Mouse (Mus musculus): ENCODE results near the gene Cfap61.

Cfap61 gene

DNA sequence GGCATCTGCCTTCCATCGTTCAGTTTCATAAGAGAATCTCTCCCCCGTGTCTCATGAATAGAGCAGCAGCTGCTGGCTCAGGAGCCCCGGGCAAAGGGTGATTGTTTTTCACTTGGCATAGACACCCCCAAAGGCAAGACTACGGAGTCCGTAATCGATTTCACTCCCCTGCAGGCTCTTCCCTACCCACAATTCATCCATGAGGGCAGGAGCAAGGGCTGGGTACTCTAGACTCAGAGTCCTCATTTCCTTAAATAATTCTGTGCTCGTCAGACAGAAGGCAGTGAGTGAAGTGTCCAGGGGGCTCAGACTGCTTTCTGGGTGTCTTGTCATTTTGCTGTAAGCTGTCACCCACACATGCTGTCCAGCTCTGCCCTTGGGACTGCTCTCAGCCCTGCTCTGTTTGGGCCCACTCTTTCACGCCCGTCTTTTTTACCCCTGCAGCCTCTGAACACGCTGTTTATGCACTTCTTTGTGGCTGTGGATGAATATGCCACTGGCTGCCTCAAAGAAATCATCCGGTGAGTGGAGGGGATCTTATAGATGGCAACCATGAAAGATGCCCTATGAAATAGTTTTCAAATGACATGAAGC, 15.0 kb downstream of the Cfap61 start:
- DNase-seq (ENCODE audit: low read depth, low spot score): no peak

DNA sequence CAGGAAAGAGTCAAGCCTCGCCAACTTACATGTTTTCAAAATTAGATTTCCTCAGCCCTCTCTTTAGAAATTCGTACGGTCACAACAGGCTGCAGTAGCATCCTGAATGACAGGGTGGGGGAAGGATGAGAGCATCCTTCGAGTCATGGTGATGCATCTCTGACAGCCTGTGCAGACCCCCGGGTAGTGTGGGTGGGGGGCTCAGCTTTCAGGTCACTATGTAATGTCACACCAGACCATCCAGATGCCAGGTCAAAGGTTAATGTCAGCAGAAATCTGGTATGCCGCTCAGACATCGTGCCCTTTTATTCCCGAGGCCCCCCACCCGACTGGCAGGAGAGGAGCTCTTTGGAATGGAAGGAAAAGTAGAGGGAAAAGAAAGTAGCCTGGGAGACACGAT, 15.7 kb downstream of the Cfap61 start:
- no peak for DNase-seq (ENCODE audit: low read depth, low spot score)

DNA sequence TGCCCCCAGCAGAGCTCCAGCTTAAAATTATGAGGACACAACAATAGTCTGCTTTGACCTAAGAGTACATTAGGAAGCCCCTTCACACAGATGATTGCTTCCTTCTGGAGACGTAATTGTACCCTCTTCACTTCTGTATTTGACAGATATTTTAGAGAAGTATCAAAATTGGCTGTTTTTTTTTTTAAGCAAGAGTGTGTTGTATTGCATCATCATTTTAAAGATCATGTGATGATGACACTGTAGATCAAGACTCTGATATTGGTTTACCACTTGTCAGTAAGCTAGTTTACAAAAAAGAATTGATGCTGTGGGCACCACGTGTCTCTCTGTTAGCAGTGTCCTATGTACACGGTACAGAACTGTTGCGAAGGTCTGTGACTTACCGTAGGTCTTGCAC, 18.1 kb downstream of the Cfap61 start:
- no peak for DNase-seq (ENCODE audit: low read depth, low spot score)

DNA sequence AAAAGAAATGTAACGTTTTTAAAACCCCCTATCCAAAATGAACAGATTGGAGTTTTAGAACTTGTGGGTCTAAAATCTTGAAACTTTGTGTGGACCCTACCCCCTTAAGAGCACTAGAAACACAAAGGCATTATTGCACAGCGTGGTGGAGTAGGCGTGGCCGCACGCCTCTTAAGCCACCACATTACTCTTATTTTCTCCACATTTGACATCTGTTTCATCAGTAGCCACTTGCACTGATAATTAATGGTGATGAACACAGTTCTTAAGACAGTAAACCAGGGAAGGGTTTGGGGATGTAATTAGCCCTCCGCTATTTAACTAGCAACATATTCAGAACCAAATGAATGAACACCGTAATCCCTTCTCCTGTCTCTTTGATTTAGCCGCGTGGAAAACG, 21.3 kb downstream of the Cfap61 start:
- DNase-seq (ENCODE audit: low read depth, low spot score): no peak

DNA sequence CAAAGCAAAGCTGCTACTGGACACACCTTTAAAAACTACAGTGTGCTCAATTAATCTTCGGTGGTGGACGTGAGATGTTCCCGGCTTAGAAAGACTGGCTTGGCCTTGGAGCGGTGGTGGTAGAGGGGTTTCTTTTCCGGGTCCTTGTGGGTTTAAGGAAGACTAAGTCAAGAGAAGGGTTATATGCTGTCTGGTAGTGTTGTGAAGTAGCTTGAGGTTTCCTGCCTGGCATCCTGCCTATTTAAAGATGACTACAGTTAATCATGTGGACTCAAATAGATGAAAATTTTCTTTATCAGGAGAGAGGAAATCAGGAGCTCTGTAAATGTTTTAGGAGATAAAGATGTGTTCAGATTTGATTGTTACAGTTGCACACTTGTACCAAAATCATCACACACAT, 21.7 kb downstream of the Cfap61 start:
- DNase-seq (ENCODE audit: low read depth, low spot score): no peak

DNA sequence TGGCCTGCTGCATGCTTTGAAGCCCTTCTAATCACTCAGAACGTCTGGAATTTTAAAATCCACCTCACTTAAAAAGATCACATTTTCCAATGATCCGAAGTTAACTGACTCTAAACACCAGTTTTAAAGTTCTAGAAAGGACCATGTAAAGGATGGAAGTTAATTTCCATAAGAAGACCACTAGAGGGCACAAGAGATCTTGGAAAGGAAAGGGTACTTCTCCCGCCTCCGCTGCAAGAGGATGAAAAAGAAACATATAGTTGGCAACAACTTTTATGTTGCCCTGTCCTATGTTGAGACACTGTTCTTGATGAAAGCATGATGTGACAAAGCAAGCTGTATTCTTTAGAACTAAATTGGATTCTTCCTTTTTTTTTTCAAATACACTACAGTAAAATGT, 22.9 kb downstream of the Cfap61 start:
- DNase-seq (ENCODE audit: low read depth, low spot score): peak; percentile 20

DNA sequence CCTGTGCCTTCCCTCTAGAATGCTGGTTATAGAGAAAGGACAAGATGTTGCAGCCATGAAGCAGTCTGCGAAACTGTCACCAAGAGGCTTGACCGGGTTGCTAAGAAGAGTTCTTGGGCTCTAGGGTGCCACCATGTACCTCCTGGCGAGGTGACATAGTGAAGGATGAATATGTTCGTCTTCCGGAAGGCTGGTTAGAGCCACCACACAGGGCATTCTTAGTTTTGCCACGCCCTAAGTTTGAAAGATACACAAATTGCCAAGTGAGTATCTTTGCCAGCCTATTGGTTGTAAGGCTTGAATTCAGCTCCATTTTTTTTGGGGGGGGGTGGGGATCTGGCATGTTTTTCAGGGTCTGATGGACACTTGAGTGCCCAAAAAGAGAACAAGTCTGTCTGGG, 23.5 kb downstream of the Cfap61 start:
- no peak for DNase-seq (ENCODE audit: low read depth, low spot score)

DNA sequence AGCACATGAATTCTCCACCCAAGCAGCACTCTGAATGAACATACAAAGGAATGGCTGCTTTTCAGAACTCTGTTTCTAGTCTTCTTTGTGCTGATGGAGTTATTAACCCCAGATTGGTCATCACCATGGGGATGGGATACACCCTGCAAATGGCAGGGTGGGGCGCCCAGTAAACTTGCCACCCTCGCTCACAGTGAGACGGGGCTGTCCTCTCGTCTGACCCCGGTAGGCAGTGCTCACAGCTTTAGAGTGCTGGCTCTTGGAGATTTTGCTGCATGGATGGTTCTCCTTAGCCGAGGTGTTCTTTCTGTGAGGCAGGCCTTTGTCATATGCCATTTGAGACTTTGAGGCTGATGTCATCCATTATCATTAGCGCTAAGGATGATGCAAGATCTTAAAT, 24.0 kb downstream of the Cfap61 start:
- no peak for DNase-seq (ENCODE audit: low read depth, low spot score)

DNA sequence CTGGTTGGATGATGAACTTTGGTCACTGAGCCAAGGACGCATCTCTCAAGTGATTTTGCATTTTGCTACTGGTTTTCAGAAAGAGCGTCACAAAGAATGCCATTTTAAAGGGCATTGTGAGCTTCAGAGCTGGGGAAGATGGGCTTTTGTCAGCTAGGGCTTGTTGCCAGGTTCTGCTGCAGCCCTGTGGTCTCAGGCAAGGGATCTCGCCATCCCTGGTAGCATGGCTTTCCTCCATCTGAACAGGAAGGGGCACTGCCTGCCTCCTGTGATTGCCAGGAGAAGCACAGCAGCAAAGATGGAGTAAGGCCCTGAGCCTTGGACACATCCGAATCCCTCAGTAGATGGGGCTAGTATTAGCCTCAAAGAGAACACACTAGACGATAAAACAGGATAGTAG, 27.3 kb downstream of the Cfap61 start:
- no peak for DNase-seq (ENCODE audit: low read depth, low spot score)

DNA sequence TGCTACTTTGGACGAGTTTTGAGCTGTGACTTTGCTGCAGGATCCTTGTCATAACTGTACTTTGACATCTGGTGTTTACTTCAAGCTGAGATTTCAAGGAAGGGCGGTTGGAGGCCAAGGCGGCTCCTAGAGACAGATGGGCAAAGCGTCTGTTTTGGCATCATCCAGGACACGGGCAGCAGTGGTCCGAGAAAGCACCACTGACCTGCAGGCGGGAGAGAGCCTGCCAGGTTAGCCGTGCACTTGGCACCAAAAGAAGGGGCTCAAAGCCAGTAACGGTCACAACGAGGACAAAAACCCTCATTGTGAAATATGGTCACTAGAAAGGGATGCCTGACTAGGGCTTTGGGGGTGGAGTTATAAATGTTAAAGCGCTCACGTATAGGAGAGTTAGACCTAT, 36.2 kb downstream of the Cfap61 start:
- DNase-seq (ENCODE audit: low read depth, low spot score): no peak

DNA sequence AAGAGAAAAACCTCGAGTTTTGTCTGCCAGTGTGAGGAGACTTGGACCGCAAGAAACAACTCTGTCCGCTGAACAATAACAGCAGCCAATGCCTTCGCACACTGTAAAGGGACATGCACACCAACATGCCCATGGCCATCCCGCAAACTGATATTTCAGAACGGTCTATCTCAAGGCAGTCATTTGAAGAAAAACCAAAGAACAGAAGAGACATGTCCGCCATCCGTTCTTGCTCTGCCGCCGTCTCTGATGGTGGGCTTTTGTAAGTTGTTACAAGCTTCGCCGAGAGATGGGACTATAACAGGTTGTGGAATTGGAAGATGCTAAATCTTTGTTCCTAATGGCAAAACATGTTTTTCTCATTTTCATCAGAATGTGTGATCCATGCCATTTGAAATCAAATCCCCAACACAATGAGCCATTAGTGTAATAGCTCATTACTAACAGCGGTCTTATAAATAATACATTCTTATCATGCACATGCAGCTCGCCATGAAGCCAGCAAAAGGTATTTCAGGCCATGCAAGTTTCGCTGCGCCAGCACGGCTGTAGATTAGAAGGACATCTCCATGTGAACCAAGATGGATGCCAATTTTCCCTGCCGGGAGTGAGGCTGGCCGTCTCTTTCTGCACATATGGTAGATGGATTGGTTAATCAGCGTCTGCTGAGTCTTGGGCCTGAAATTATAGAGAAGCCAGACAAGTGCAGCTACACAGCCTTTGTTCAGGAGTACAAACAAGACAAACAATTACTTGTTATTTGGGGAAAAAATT, 36.8 kb downstream of the Cfap61 start:
- DNase-seq (ENCODE audit: low read depth, low spot score): no peak

DNA sequence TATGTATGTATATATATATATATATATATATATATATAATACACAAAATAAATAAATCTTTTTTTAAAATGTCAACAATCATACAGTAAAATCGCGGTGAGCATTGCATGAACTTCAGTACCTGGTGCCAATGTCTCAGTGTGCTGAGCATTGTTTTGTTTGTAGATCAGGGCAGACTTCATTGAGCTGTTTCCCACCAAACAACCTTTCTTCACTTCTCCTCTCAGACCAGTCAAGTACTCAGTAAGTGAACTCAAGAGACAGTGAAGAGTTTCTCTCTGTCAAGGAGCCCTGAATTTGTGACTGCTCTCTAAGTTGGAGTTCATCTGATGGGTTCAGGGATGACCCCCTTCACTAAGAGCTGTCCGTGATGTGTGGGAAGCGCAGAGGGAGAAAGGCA, 38.0 kb downstream of the Cfap61 start:
- no peak for DNase-seq (ENCODE audit: low read depth, low spot score)

DNA sequence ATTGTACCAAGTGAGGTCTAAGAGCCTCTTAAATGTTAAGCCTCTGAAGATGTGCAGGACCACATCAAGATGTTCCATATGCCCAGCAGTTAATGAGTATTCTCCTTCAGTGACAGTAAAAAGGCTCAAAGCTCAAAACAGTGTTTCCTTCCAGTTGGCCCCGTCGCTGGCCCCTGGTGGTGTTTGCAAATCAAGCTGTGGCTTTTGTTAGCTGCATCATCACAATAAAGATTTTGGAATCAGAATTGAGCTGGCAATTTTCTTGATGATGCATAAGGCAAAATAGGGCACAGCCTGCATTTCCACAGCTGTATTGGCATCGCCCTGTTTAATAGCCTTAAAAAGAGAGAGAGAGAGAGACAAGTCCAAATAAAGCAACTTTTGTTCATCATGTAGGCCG, 45.0 kb downstream of the Cfap61 start:
- DNase-seq (ENCODE audit: low read depth, low spot score): no peak

DNA sequence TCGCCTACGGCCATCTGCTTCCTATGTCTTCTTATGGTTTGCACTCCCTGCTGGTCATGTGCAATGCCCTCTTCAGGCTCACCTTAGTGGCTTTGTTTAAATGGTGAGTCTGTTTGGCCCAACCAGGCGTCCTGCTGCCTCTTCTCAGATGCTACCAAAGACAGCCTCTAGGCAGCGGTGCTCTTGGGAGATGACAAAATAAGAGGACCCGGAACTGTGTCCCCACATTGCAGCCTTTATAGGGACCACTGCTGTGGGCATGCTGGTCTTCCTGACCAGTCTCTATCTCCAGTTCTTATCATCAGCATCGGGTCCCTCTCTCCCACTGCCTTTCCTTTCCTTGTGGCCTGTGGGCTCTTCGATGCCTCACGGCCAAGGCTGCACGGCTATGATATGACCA, 46.3 kb downstream of the Cfap61 start:
- no peak for DNase-seq (ENCODE audit: low read depth, low spot score)

DNA sequence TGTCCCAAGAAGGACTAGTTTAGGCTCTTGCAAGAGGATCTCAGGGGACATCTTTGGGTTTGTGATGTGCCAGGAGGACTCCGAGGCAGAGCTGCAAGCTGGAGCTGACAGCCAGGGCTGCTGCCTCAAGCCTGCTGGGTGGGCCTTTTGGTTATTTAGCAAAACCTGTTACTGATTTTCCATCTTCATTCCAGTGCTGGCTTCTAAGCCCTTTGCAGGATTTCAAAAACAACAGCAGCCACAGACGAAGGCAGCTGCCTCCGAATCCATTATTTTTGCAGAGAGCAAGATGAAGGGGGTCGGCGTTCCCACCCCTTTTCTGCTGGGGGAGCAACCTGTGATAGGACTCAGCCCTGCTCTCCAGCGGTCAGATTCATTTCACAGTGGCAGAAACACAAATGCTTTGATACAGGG, 47.1 kb downstream of the Cfap61 start:
- no peak for DNase-seq (ENCODE audit: low read depth, low spot score)

DNA sequence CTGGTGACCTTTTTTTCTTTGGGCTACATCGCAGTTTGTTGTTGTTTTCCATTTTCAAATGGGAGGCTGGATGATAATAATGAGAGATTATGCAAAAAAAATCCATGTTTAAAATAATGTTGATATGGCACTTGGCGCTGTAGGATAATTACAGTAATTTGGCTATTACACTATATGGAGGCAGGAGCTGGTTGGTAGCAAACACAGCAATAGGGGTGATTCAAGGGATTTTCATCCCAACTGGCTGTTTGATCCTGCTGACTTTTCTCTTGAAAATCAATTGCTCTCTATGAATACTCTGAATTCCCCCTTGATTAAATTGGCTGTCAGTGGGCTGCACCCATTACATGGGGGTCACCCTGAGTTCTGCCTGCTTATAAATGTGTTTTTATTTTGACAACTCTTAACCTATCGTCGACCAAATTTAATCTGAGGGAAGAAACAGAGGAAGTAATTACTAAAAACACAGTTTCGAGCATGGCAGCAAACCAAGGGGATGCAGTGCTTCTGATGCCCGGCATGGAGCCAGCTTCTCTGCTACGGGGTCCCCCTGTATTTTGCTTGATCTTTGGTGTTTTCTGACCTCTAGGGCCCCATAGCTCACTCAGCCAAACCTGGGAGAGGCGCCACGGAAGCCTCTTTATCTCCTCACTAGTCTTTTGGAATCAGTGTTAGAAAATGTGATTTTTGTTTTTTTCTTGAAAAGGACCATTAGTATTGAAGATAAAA, 47.9 kb downstream of the Cfap61 start:
- no peak for DNase-seq (ENCODE audit: low read depth, low spot score)

DNA sequence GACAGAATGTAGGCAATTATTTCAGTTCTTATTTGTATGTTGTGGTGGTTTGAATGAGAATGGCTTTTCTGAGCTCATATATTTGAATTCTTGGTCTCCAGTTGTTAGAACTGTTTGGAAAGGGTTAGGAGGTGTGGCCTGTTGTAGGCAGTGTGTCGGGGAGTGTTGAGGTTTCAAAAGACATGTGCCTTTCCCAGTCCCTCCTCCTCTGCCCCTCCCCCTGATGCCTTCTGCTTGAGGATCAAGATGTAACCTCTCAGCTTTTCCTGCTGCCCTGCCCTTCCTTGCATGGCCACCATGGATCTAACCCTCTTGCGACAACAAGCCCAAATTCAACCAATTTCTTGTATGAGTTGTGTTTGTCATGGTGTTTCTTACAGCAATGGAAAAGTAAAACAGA, 53.2 kb downstream of the Cfap61 start:
- DNase-seq (ENCODE audit: low read depth, low spot score): no peak

DNA sequence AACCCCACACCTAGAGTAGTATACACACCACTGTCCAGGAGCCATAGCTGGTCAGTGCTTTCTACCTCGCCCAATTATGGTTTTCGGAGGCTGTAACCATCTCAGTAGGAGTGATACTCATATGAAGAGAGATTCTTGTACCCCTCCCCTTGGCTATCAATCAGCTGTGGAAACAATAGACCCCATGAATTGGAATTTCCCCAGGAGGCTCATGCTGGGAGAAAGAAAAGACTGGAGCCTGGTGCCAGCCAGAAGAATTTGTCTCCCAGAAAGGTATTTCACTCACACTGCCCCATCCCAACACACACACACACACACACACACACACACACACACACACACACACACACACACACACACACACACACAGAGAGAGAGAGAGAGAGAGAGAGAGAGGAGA, 55.9 kb downstream of the Cfap61 start:
- DNase-seq (ENCODE audit: low read depth, low spot score): no peak

DNA sequence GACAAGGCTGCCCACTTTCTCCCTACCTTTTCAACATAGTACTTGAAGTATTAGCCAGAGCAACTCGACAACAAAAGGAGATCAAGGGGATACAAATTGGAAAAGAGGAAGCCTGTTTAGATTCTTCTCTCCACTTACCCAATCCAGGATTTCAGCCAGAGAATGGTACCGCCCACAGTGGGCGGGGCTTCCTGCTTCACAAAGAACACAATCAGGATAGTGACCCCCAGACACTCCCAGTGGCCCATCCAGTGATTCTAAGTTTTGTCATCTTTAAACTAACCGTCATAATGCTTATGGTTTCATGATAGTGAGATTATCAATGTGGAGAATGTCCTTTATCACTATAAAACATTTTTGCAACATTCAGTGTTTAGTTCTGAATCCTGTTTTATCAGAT, 61.9 kb downstream of the Cfap61 start:
- DNase-seq (ENCODE audit: low read depth, low spot score): no peak

DNA sequence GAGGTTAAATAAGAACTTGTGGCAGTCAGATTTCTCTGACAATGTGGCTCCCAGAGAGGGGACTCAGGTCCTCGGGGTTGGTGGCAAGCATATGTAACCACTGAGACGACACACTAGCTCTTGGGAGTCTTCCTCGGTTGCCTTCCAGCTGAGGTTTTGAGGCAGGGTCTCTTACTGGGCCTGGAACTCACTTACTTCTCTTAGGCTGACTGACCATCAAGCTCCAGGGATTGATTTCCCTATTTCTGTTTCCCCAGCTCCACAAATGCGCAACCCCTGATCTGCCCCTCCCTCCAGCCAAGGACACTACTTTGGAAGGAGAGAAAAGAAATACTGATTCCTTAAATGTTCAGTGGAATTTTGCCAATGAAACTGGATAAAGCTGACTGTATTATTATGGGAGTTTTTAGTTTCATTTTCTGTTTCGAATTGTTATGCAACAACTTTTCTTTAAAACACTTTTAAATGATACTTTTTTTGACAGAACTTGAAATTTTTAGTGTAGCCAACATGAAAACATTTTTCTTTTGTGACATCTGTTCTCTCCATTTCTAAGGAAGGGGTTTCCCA, 63.5 kb downstream of the Cfap61 start:
- DNase-seq (ENCODE audit: low read depth, low spot score): no peak

DNA sequence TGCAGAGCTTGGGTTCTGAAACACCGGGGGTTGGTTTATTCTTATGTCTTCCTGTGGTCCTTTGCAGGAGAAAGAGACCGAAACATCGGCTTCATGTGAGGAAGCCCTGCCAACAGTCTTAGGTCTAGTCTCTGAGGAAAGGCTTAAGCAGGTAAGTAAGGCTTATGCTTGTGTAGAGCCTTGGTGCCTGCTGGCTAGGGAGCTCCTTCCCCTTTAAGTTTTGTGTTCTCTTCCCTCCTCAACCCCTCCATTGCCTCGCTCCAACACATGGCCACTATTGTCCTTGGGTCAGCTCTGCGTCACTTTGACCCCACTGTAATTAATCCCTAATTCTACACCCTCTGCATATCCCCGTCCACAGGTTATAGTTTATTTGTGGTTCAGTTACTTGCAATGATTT, 74.2 kb downstream of the Cfap61 start:
- no peak for DNase-seq (ENCODE audit: low read depth, low spot score)

DNA sequence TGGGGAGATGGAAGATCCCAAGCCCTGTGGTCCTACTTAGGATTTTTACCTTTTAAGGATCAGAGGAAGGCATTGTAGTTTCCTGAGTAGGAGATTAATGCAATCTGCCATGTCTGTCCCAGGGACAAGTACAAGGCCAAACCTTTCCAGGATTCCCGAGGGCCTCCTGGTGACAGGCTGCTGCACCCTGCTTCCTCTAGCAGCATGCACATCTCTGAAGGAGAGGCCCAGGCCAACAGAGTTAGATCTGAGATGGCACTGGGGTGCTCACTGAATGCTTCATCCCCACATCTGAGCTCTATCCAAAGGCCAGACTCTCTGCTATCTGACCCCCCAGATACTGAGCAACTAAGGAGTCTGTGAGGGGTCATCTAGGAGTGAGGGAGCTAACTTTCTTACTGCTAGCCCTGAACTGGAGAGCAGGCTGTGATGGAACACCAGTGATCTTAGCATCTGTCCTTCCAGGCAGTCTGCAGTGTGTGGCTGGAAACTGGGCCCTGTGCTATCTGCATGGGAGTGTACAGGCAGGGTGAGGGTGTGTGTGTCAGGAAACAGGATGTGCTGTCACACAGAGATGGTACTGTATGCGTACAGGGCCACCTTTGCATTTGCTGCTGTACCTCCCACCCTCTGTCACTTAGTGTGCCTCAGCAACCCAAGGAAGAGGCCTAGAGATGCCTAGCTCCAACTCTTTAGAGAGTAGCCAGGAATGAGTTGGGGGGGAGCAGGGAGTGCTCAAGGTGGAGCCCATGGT, 75.2 kb downstream of the Cfap61 start:
- DNase-seq (ENCODE audit: low read depth, low spot score): no peak

Data from ES-CJ7 (cell line).